Mouse (Mus musculus): Measurements from ENCODE around the gene Creld2.
A peak's percentile ranks its signal among the peaks of the same experiment; 100 is the strongest.

Gene Creld2

DNA sequence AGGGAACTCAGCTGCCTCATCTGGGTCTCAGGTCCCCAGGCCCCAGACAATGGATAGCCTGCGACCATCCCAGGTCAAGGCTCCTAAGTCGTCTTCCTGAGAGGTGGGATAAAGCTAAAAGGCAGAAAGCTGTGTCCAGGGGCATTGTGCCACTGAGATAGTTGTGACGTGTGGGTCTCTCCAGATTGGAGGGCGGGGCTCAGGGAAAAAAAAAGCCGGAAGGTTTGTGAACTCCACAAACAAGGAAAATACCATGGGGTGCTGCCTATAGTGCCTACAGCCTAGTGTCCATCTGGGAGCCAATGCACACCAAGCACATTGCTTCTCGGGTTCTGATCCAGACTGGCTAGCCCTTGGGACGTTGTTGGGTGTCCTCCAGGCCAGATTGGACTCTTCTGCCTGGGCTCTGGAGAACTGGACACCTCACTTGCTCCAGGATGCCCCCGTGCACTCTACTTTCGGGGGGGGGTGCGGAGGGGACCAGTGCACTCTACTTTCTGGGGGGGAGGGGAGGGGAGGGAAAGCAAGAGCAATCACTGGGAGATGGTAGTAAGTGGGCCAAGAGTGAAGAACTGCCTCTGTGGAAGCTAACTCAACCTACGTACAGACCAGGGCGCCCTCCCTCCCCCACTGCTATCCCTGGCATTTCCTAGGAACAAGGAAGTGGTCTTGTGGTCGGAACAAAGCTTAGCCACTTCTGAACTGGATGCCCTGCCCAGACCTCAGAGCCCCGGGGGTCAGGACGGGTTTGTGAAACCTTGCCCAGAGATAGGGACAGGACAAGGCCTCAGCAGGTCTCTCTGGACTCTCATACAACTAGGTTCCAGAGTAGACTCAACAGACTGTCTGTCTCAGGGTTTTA is 35.8 kb downstream of the Creld2 start:
- DNase-seq = no peak

DNA sequence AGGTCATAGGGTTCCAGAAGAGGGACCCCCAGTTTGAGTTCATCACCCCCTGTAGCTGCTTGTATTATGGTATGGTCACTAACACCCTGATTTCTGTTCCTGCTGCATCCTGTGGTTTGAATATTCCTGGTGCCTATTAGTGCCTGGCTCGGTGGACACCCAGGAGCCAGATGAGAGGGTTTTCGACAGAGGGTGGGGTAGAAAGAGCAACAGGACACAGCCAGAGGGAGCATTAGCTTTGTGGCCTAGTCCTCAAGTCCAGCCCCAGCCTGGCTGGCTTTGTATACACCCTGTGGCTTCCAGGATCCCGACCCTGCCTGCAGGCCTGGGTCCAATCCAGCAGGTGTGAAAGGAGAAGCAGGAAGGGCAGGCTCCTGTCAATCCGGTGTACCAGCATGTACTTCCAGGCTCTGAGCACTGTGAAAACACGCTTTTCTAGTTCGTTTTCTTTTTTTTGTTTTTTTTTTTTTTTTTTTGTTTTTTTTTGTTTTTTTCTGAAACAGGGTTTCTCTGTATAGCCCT is 36.5 kb downstream of the Creld2 start:
- no peak for DNase-seq

DNA sequence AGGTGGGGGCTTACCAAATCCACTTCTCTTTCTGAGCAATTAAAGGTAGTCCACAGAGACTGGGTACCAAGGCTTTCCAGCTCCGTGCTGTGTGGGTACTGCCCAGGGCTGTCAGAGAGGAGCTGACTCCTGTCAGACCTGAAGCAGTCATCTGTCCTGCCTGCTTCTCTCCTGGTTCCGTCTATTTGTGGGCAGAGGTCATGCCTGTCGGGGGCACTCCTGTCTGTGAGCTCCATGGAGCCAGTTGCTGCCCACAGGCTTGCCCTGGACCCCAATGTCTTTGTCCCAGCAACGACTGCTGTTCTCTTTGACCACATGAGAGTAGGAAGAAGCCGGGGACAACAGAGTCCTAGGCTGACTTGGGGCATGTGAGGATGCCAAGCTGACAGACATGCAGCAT is 37.2 kb downstream of the Creld2 start:
- DNase-seq = no peak

DNA sequence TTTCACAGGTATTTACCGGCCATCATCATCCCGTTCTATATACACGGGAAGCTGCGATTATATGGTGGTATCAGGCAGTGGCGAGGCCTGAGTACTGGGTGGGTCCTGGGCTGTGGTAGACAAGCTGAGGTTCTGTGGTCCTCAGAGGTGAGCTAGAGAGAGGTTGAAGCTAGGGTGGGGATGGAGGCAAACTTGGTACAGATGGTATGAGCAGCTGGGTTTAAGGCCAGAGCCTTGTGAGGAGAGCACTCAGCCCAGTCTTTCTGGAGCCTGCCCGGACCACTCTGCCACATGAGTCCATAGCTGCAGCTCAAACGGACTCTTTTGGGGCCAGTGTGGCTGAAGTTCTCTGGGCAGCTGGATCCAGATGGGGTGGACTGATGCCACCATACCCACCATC is 37.9 kb downstream of the Creld2 start:
- no peak for DNase-seq

DNA sequence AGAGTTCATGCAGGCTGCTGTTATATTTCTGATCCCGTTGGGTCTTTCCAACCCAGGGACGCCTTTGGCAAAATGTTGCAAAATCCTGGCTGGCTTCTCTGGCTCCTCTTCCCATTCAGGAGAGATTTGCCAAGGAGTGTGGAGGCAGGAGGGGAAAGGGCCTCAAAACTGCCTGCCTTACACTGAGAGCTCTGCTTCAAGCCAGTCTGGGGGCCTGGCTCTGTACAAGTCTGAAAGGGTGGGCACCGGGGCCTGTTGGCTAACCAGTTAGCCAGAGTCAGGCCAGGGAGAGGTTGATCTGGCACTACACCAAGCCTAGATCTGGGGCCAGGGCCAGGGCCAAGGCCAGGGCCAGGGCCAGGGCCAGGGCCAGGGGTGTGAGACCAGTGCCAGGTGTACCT is 38.7 kb downstream of the Creld2 start:
- DNase-seq = no peak

DNA sequence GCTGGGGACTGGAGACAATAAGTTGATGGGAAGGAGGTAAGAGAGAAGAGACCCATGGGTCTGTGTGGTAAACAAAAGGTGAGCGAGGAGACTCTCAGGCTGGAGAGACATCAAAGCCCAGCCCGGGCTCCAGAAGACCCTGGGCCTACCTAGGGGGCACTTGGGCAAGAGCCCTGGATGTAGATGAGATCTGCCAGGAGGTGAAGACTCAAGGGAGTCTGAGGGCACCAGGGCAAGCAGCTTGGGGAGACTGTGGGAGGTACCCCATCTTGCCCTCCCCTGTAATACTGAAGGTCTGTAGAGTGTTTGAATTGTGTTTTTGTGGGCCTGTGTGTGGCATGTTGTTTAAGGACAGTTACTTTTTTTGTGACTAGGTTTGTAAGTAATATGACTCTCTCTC is 39.3 kb downstream of the Creld2 start:
- no peak for DNase-seq

DNA sequence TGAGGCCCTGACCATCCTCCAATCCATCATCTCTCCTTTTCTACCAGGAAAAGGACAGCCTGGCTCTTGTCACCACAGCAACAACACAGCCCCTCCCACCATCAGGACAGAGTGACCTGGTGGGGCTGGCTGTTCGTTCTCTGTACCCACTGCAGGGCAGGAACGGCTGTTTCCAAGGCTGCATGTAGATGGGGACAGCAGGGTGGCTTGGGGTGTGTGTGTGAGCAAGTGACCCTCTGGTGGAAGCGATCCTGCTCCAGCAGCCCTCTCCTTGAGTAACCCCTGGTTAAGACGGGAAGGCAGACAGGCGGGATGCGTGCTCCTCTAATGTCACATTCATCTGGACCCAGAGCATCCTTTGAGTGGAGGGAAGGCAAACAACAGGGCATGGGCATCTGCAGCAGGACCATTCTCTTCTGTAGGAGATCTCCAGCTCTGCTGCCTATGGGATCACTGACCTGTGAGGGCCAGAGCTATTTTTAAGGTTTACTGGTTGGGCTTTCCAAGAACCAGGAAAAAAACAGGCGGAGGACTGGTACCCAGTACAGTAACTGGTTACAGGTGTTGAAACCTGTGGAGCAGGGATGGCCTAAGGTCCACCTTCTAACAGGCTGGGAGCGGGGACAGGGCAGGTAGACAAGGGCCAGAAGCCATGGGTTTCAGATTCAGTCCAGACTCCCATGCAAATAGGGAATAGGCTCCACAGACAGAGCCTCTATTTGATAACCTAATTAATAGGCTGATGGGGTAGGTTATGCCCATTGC is 39.9 kb downstream of the Creld2 start:
- DNase-seq = no peak

DNA sequence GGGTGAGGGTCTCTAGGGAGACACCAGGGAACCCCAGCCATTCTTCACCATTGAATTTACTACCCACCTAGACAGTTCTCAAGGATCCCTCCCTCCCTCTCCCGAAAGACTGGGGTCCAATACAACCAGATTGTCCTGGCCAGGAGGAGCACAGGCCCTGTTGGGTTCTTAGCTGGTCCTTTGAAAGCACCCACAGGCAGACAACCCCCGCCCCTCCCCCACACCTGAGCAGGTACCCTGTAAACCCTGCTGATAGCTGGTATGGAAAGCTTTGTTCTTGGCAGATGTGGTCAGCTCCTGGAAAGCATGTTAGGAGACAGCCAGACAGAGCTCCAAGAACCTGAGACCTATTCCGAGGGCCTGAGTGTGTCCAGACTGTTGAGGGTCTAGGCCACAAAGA is 41.3 kb downstream of the Creld2 start:
- DNase-seq = no peak

DNA sequence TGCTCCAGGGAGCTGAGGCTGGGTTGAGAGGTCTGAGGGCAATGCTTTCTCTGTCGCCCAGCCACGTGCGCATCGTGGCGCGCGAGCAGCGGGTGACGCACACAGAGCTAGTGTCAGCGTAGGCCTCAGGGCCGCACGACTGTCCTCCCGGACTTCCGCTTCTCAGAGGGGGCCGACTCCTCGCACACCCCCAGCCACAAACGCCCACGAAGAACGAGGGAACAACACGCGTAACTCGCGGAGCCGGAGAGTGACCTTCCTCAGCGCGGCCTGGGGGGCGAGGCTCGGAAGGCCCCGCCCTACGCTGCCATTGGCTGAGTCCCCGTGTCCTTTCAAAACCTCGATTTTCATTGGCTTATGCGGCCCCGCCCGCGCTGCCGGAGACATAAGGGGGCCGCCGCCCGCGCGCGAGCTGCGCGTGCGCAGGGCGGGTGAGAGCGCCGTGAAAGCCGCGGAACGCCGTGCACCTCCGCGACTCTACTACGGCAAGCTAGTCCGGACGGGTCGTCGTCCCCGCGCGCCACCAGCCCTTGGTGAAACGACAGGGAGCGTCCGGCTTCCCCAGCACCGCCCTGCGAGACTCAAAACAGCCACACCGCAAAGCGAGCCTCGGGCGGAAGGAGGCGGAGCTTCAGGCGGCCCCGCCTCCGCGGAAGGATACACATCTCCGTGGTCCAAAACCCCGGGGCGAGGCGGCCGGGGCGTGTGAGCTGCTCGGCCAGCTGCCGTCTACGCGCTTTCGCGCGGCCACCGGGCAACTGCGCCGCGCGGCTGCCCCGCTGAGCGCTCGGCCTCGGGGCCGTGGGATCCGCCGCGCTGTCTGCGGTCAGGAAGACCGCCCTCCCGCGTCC is 42.6 kb downstream of the Creld2 start, which contains the start of gene Pim3:
TSS of gene Pim3 (plus strand) at position 415 of the 851 bp plus-strand sequence.
- DNase-seq = peak; percentile 96

DNA sequence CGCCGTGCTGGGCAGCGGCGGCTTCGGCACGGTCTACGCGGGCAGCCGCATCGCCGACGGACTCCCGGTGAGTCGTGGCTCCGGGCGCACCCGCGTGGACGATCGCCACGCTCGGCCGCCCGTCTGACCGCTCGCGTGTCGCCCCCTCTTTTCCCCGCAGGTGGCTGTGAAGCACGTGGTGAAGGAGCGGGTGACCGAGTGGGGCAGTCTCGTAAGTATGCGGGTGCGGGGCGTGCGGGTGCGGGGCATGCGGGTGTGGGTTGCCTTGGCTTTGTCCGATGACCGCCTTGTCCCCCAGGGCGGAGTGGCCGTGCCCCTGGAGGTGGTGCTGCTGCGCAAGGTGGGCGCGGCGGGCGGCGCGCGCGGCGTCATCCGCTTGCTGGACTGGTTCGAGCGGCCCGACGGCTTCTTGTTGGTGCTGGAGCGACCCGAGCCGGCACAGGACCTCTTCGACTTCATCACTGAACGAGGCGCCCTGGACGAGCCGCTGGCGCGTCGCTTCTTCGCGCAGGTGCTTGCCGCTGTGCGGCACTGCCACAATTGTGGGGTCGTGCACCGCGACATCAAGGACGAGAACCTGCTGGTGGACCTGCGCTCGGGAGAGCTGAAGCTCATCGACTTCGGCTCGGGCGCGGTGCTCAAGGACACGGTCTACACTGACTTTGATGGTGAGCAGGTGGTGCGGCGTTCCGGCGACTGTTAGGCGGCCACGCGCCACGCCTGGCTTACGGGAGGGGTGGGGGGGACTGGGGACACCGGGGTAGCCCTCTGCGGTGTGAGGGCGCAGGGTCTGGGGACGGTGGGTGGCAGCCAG is 43.6 kb downstream of the Creld2 start:
- DNase-seq = peak; percentile 64

DNA sequence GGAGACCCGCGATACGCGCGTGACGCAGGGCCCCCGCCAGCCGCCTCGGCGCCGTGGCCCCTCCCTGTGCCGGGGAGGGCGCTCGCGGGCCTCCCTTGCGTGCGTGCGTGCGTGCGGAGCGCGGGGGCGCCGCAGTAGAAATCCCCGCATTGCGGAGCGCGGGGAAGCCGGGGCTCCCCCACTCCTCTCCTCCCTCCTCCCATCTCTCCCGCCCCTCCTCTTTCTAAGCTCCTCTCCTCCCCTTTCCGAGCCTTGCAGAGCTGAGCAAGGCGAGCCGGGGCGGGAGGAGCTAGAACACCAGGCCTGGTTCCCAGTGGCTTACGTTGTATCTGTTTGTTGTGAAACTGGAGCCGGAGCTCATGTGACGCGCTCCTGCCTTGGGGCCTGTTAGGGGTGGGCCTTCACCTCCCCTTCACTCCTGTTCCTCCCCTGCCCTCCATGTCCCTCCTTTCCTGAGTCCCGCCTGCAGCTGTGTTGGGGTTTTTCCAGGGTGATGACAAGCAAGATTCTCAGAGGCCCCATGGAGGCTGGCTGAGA is 44.3 kb downstream of the Creld2 start:
- peak; percentile 89 for DNase-seq

DNA sequence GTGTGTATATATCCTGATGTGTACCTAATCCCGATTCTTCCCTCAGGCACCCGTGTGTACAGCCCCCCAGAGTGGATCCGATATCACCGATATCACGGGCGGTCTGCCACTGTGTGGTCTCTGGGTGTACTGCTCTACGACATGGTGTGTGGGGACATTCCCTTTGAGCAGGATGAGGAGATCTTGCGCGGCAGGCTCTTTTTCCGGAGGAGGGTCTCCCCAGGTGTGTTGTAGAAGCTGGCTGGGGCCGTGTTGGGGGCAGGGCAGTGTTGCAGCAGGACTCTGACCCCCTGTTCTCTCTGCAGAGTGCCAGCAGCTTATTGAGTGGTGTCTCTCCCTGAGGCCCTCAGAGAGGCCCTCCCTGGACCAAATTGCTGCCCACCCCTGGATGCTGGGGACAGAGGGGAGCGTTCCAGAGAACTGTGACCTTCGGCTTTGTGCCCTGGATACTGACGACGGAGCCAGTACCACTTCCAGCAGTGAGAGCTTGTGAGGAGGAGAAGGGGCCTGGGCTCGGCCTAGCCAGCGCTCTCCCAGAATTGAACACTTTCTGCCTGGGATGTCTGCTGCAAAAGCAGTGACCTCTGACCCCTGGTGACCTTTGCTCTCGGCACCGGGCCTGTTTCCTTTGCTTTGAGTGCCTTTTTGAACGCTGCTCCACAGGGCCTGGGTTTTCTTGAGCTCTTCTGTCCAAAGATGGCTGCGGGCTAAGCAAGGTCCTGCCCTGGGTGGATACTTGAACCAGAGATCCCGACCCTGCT is 45.0 kb downstream of the Creld2 start:
- no peak for DNase-seq

DNA sequence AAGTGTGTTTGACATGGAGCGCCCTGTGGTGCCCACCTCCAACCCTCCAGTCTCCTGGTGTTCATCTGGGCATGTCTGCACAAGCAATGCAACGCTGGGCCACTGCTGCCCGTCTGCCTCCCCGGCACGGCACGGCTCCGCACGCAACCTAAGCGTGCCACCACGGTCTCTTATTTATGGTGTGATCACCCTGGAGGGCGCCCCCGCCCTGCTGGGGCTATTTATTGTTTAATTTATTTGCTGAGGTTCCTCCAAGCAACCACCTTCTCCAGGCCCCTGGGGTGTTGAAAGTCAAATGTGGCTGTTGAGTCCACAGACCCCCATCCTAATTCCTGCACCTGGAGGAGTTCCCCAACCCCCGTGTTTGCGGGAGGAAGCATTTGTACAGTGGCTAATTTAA is 45.6 kb downstream of the Creld2 start:
- no peak for DNase-seq

DNA sequence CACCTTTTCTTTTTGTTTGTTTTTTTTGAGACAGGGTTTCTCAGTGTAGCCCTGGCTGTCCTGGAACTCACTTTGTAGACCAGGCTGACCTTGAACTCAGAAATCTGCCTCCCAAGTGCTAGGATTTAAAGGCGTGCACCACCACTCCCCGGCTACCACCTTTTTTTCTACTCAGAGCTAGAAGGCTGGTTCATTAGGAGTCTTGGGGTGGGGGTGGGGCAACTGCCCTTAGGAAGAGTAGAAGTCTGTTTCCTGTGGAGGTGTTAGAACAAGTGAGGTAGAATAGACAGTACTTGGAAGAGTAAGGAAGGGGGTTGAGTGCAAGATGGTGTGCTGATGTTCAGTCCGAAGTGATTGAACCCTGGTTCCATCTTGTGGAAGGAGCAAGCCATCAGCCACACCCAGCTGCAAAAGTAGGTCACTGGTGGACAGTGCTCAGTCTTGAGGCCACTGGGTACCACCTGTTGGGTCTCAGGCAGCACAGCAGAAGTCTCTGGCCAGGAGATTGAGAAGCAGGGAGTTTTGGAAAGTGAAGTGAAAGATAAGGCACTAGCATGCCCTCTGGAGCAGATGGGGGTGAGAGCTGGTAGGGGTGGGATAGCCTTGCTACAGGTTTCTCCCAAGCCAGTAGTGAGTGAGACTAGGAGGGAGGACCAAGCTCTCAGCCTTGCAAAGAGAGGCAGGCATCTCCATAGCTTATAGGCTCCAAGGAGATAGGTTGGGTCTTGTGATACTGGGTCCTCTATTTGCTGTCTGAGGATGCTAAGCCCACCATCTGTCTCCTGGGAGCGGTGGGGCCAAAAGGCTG is 46.6 kb downstream of the Creld2 start:
- no peak for DNase-seq

DNA sequence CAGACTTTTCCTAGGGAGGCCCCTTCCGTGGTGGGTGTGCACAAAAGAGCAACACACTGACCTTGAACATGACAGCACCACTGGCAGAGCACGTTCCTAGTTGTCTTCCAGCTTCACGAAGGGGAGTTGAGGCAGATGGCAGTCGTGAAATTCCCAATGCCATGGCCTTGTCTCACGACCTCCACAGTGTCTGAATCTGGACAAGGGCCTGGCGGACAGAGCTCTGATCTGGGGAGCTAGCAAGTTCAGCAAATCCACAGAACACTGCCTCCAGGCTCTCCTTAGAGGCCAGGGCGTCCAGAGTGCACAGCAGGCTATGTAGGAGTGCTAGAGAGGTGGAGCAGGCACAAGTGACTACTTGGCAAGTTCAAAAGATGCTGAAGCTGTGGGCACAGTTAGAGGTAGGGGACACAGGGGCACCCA is 47.5 kb downstream of the Creld2 start:
- DNase-seq = no peak

DNA sequence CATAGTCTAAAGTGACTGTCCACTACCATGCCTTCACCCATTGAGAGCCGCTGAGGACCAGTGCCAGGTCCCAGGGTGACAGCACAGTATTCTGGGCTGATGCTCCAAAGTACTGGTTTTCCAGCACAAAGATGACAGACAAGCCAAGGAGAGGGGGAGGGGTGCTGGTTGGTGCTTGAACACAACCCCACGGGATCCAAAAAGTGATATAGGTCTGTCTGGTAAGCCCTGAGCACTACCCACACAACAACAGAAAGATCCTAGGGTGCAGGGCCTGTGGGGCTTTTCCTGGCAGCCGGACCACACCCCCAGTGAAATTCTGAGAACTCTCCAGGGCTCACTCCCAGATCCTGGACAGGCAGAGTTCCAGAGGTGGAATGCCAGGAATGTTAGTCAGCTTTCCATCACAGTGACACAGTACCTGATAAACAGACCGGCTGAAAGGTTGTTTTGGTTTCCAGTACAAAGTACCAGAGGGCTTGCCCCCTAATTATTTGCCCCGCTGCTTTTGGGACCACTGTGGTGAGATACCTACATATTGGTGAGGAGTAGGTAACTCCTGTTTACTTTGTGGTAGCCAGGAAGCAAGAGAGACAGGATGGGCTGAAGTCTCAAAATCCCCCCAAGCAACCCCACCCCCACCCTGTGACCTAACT is 48.0 kb downstream of the Creld2 start:
- peak; percentile 76 for DNase-seq

DNA sequence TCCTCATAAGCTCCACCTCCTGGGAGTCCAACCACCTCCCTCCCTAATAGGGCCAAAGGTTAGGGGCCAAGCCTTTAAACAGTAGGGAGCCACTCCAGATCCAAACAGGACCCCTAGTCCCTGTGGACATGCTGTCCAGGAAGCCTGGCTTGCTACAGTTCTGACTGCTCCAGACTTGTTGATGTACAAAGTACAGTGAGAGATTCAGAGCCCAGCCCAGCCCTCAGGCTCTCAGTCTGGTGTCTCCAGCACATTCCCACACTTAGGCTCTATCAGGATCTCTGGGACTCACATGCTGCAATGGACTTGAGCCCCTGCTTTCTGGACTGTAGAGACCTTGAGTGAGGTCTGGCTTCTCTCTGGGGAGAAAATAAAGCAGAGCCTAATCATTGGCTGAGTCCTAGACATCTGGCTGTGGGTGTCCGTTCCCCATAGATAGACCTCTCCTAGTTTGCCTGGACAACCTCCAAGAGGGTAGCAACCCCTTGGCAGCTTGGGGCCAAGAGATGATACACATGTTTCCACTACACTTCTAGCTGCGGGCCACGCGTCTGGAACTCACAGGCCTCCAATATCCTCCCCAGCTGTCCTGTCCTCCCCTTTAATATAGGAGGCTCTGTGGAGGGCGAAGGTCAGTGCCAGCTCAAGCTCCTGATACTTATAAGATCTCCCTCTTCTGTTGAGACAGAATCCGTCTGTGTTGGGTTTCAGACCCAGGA is 48.7 kb downstream of the Creld2 start:
- peak; percentile 60 for DNase-seq

DNA sequence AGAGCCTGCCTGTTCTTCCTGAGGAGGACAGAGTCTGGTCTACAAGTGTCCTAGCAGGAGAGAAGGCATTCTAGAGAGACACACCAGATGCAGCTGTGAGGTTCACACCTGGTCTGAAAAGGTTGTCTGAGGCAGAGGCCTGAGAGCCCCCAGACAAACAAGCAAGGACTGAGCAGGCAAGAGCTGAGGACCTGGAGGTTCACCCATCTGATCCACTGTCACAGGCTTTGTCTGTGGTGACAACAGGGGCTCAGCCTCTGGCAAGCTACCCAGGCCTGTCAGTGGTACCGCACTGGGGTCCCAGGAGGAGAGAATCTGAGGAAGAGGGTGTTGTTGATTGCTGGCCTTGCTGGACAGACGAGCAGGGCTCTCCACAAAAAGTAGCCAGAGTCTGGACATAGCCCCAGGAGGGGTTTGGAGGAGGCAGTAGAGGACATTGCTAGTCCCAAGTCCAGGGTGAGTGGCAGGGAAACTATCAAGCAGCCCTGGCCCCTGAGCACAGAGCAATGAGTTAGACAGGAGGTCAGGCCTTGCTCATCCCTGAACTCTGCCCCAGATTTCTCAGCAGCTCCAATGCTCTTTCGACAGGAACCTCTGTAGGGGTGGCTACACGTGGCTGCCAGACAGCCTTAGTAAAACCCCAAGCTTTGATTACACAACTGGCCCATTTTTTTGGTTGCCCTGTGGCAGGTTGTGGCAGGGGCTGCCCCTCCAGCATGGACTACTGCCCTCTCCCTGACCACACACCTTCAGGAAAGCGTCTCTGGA is 51.2 kb downstream of the Creld2 start:
- no peak for DNase-seq
